Mouse (Mus musculus): Measurements from ENCODE around the gene Rtn4rl2. TPM values are rescaled to one million over a fixed set of nuclear protein-coding genes. Genes with fewer than 3 reads are reported as not detected.

The Rtn4rl2 gene
- polyA plus RNA-seq, 1 experiment = 0.18 TPM

DNA sequence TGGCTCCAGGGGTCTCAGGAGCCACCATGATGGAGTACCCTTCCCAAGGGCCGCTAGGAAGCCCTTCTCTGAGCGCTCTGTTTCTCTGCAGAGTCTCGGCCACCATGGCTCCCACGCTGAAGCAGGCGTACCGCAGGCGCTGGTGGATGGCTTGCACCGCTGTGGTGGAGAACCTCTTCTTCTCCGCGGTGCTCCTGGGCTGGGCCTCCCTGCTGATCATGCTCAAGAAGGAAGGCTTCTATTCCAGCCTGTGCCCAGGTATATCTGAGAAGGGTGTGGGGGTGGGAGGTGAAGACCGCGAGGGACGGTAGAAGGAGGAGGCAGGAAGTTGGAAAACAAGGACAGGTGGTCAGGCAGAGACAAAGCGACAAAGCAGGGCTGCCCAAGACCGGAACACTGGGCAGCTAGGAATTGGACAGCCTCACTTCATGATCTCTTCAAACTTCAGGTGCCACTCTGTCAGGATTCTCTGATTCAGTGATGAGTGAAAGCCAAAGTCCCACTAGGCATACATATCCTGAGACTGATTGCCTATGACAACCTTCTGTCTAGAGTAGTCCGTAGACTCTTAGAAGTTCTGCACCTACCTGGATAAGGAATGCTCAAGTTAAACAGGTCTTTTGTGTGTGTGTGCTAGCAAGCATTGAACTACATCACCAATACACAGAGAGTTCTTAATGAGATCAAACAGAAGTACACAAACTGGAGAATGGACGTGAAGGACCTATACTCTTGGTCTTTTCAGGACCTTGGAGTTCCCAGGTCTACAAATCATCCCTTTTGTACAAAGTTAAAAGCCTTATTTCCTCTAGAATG lies 45.6 kb downstream of the Rtn4rl2 start:
- Histone ChIP-seq H3K79me2 (ENCODE audit: control insufficient read depth, insufficient read depth) (no peaks in the 10 kb centered on the region), H3K79me3 (ENCODE audit: low read depth) (no peaks in the 10 kb centered on the region), H3ac (ENCODE audit: control insufficient read depth, insufficient read length, low read depth) (peak overlapping the region; percentile 60), H3K4me3 (ENCODE audit: insufficient read depth, poor library complexity, severe bottlenecking) (peak overlapping the region; percentile 29), H3K27me3 (ENCODE audit: control insufficient read depth, insufficient read depth, insufficient read length) (no peaks in the 10 kb centered on the region), H3K36me3 (ENCODE audit: control insufficient read depth, insufficient read depth) (no peaks in the 10 kb centered on the region)
- no peak for TF ChIP-seq FOSL1 (IDR thresholded peaks at IDR 0.05; ENCODE audit: insufficient read depth, low read length, poor library complexity, severe bottlenecking)
- no peak for TF ChIP-seq MAX (IDR thresholded peaks at IDR 0.05)

DNA sequence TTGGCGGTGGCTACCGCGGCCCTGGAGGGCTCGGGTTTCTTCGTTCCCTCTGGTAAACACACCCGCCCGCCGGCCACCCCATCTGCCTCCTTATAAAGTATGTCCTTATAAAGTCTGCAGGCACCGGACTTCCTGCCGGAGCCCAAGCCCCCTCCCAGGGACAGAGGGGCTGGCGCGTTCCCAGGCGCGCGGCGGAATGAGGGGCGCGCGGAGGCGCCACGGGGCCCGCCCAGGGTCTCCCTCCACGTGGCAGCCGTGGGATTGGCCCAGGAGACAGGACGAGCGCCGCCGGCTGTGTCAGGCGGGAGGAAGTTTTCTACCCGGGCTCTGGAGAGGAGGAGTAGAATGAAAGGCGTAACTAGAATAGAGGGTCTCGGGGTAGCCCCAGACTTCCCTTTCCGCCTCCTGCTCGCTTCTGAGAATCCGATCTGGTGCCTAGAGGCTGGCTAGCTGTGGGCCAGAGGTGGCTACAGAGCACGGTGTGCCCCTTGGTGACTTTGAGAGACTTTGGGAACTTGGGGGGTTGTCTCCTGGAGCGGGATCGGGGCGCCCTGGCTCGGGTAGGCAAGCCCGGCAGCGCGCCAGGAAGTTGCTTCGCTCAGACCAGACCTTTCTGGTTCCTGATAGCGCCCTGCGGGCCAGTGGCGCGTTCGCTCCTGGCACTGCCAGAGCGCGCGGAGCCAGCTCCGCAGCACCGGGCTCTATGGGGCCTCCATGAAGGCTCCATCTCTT lies 46.3 kb downstream of the Rtn4rl2 start:
- no peaks in the 10 kb centered on the region for H3K79me3 ChIP-seq (ENCODE audit: low read depth)
- TF ChIP-seq MYOG (IDR thresholded peaks at IDR 0.05; ENCODE audit: control insufficient read depth, extremely low read depth, insufficient read length) = no peak
- H3K79me2 ChIP-seq (ENCODE audit: control insufficient read depth, insufficient read depth) = no peaks in the 10 kb centered on the region
- no peaks in the 10 kb centered on the region for H3K27me3 ChIP-seq (ENCODE audit: control insufficient read depth, insufficient read depth, insufficient read length)
- H3K4me3 ChIP-seq (ENCODE audit: insufficient read depth, poor library complexity, severe bottlenecking) = peak overlapping the region; percentile 29
- H3K36me3 ChIP-seq (ENCODE audit: control insufficient read depth, insufficient read depth) = no peaks in the 10 kb centered on the region
- H3ac ChIP-seq (ENCODE audit: control insufficient read depth, insufficient read length, low read depth) = peak overlapping the region; percentile 85

DNA sequence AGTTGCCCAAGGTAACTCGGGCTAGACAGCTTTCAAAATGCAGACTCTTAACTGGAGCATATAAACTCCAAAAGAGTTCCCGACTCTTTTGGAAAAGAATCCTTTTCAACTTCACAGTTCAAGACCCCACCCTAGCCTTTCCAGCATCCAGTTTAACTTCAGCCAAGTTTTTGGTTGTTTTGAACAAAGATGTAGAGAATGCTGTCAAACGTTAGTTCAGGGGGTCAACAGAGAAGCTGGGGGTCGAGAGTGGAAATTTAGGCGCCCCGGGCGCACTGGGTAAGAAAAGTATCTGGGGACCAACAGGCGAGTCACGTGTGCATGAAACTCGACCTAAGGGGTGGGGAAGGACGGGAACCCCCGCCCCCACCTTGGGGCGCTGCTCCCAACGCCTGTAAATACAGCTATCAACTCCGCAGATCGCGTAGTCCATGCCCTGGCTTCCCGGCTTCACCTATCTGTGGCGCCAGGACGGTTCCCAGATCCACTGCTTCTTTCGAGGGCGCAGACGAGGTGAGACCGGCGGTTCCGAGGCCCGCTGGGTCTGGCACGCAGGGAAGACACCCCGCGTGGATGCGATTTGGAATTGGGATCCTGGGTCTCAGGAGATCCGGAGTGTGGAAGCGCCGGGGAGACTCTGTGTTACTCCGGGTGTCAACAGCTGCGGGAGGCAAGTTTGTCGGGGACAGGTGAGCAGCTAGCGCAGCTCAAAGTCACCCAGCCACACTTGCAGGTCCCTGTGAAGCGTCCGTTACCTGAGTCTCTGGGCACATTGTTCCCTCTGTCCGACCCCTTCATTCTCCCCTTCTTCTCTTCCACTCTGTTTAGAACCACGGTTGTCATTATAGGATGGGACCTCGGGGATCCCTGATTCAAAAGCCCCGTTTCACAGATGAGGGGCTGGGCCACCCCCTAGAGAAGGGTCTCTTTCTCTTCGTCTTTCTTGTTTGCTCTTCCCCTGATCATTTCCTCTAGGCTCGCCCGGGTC lies 47.2 kb downstream of the Rtn4rl2 start:
- no peaks in the 10 kb centered on the region for H3K27me3 ChIP-seq (ENCODE audit: control insufficient read depth, insufficient read depth, insufficient read length)
- TF ChIP-seq USF1 (IDR thresholded peaks at IDR 0.05; ENCODE audit: low read depth) (peak; percentile 92), FOSL1 (IDR thresholded peaks at IDR 0.05; ENCODE audit: insufficient read depth, low read length, poor library complexity, severe bottlenecking) (no peak)
- peak overlapping the region; percentile 85 for H3ac ChIP-seq (ENCODE audit: control insufficient read depth, insufficient read length, low read depth)
- peak overlapping the region; percentile 29 for H3K4me3 ChIP-seq (ENCODE audit: insufficient read depth, poor library complexity, severe bottlenecking)
- no peaks in the 10 kb centered on the region for H3K79me3 ChIP-seq (ENCODE audit: low read depth)
- H3K79me2 ChIP-seq (ENCODE audit: control insufficient read depth, insufficient read depth) = no peaks in the 10 kb centered on the region
- no peaks in the 10 kb centered on the region for H3K36me3 ChIP-seq (ENCODE audit: control insufficient read depth, insufficient read depth)

DNA sequence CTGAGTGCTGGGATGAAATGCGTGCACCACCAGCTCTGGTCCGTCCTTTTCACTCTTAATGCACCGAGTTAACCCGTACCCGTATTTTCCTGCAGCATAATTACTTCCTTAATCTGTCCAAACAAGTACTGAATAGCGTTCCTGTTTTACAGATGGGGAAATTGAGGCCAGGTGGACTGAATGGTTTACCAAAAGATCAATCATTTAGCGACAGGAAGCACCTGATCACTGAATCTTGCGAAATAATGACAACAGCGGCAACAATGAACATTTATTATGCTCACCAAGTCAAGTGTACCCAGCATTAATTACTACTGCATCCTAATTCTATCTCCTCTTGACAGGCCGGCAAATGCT lies 47.9 kb downstream of the Rtn4rl2 start, which contains the start of gene Slc43a1:
TSS of gene Slc43a1 (plus strand) at position 258 of the 357 bp plus-strand sequence.
- no peaks in the 10 kb centered on the region for H3K27me3 ChIP-seq (ENCODE audit: control insufficient read depth, insufficient read depth, insufficient read length)
- H3ac ChIP-seq (ENCODE audit: control insufficient read depth, insufficient read length, low read depth) = peak within 1 kb of the TSS; percentile 85
- peak within 1 kb of the TSS; percentile 29 for H3K4me3 ChIP-seq (ENCODE audit: insufficient read depth, poor library complexity, severe bottlenecking)
- no peaks in the 10 kb centered on the region for H3K79me3 ChIP-seq (ENCODE audit: low read depth)
- H3K79me2 ChIP-seq (ENCODE audit: control insufficient read depth, insufficient read depth) = no peaks in the 10 kb centered on the region
- TF ChIP-seq CTCF (IDR thresholded peaks at IDR 0.05; ENCODE audit: control insufficient read depth, insufficient read depth, insufficient read length) = no peak
- no peak for TF ChIP-seq USF1 (IDR thresholded peaks at IDR 0.05; ENCODE audit: low read depth)
- TF ChIP-seq MYOD1 (IDR thresholded peaks at IDR 0.05; ENCODE audit: control insufficient read depth, insufficient read length, low read depth) = no peak
- no peak for TF ChIP-seq MYOG (IDR thresholded peaks at IDR 0.05; ENCODE audit: control insufficient read depth, extremely low read depth, insufficient read length)
- no peak for TF ChIP-seq MAX (IDR thresholded peaks at IDR 0.05)
- no peak for TF ChIP-seq CEBPB (IDR thresholded peaks at IDR 0.05; ENCODE audit: low read depth)
- no peak for TF ChIP-seq FOSL1 (IDR thresholded peaks at IDR 0.05; ENCODE audit: insufficient read depth, low read length, poor library complexity, severe bottlenecking)
- no peaks in the 10 kb centered on the region for H3K36me3 ChIP-seq (ENCODE audit: control insufficient read depth, insufficient read depth)

DNA sequence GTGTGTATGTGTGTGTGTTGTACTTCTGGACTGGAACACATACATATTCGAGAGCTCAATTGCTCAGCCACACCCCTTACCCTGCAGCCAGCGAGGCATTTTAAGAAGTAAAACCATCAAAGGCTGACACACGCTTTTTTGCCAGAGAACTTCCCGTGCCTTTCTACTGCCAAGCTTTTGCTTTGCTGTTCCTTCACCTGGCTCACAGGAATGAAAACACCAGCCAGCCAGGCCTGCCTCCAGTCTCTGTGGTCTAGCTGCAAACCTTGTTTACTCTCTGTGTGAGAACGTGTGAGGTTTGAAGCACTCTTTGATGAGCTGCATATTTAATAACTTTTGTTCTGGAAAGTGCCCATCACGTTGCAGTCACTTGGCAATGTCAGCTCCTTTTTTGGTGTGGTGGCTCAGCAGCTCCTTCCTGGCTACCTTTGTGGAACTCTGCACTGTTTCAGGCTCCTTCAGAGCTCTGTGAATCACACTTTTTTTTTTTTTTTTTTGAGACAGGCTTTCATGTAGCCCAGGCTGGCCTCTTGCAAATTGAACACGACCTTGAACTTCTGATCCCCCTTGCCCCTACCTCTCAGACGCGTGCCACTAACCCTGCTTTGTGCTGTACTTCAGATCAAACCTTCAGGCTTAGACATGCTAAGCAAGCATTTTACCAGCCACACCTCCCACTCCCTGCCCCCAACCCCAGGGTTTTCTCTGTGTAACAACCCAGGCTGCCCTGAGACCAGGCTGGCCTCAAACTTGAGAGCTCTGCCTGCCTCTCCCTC lies 48.5 kb downstream of the Rtn4rl2 start:
- TF ChIP-seq FOSL1 (IDR thresholded peaks at IDR 0.05; ENCODE audit: insufficient read depth, low read length, poor library complexity, severe bottlenecking) (no peak), MYOD1 (IDR thresholded peaks at IDR 0.05; ENCODE audit: control insufficient read depth, insufficient read length, low read depth) (no peak), USF1 (IDR thresholded peaks at IDR 0.05; ENCODE audit: low read depth) (no peak), MYOG (IDR thresholded peaks at IDR 0.05; ENCODE audit: control insufficient read depth, extremely low read depth, insufficient read length) (no peak), CTCF (IDR thresholded peaks at IDR 0.05; ENCODE audit: control insufficient read depth, insufficient read depth, insufficient read length) (no peak), MAX (IDR thresholded peaks at IDR 0.05) (no peak), CEBPB (IDR thresholded peaks at IDR 0.05; ENCODE audit: low read depth) (no peak)
- Histone ChIP-seq H3K79me2 (ENCODE audit: control insufficient read depth, insufficient read depth) (no peaks in the 10 kb centered on the region), H3K79me3 (ENCODE audit: low read depth) (no peaks in the 10 kb centered on the region), H3ac (ENCODE audit: control insufficient read depth, insufficient read length, low read depth) (no peak overlapping the region), H3K4me3 (ENCODE audit: insufficient read depth, poor library complexity, severe bottlenecking) (no peak overlapping the region), H3K27me3 (ENCODE audit: control insufficient read depth, insufficient read depth, insufficient read length) (no peaks in the 10 kb centered on the region), H3K36me3 (ENCODE audit: control insufficient read depth, insufficient read depth) (no peaks in the 10 kb centered on the region)

All from C2C12 (cell line).